Mouse (Mus musculus) heart, adult 18-20 months (tissue): ENCODE measurements around the gene Myom1. TPM values are rescaled to one million over a fixed set of nuclear protein-coding genes. Genes with fewer than 3 reads are reported as not detected.
A peak's percentile ranks its signal among the peaks of the same experiment; 100 is the strongest.

Experiments
- DNase-seq, 2 experiments: peaks; one replicate each; pipeline ENCODE4 v3.0.0; 2021 to 2022; ENCODE audit warnings: mixed read lengths in 1 of 2
- total RNA-seq, 2 experiments: library from RNA; stranded (reverse); gene quantifications; 2 replicates each; pipeline ENCODE4 v1.2.3; 2021

Gene Myom1
- total RNA-seq, 2 experiments from 2014 or later = 977 to 1,053 TPM

DNA sequence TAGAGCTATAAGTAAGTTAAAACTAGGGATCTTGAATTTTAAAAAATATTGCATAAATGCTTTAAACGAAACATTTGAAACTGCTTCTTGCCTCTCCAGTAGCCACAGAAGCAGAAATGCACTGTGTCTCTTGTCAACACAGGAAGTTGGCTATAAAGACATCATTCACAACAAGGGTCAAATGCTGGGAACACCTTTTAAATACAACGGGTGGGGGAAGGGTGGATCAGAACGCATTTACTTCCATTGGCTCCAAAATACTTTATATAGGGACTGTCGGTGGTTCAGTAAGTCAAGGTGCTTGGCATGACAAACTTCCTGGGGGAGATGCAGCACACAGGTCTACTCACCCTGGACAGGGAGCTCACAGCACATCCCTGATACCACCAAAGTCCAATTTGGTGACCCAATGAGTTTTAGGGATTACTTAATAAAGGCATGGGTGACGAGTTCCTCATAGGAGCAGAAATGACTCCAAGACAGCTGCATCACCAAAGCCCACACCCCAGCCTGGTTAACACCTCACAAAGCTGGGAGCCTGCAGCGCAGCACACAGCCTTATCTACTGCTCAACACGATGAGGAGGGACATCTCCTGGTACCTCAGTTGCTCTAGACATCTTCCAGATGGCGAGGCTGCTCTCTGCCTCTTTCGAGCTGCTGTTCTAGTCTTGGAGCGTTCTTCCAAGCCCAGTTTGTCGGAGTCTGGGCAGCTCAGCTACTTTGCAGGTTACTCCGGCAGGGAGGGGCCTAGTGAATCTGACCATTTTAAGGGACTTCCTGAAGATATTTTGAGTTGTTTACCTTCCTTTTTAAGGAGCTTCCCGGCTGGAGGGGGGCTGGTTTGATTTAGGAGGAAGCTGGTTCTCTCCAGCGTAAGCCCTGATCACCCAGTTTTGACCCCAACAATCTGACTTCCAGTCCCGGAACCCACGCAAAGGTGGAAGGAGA, 134.2 kb downstream of the Myom1 start:
- peak in 1 of 2 experiments; percentile 29 for DNase-seq

DNA sequence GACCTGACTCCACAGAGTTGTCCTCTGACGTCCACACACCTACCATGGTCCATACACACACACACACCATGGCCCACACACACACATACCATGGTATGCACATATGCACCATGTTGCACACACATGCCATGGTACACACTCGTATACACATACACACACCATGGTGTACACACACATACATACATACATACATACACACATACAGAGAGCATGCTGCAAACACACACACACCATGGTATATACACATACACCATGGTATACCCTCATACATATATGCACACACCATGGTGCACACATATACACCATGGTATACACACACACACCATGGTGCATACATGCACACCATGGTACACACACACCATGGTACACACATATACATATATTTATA, 134.9 kb downstream of the Myom1 start:
- DNase-seq = no peak

DNA sequence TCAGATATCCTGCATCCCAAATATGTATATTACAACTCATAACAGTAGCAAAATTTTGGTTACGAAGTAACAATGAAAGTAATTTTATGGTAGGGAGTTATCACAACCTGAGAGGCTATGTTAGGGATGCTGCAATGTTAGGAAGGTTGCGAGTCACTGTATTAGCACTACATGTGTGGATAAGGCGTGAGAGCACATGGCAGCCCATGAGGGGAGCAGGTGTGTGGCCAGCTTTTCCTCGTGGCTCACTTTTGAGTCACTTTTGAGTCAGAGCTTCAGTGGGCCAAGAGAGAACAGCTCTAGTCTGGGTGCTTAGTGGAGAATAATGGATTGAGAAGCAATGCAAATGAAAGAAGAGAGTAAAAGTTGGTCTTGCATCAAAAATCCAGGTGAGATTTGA, 139.6 kb downstream of the Myom1 start:
- DNase-seq = no peak

DNA sequence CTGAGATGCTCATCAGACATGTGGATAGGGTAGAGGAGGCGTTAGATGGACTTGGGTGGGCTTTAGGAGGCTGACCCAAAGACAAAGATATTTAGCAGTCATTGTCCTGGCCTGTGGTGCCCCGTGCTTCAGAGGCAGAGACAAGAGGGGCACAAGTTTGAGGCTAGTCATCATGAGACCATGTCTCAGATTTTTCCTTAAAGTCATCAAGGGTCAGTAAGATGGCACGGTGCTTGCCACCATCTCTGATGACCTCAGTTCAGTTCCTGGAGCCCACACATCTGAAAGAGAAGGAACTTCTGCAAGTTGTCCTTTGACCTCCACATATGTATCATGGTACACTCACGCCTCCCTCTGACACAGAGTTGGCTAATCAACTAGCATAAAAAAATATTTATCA, 140.7 kb downstream of the Myom1 start:
- DNase-seq = peak in 1 of 2 experiments; percentile 1

DNA sequence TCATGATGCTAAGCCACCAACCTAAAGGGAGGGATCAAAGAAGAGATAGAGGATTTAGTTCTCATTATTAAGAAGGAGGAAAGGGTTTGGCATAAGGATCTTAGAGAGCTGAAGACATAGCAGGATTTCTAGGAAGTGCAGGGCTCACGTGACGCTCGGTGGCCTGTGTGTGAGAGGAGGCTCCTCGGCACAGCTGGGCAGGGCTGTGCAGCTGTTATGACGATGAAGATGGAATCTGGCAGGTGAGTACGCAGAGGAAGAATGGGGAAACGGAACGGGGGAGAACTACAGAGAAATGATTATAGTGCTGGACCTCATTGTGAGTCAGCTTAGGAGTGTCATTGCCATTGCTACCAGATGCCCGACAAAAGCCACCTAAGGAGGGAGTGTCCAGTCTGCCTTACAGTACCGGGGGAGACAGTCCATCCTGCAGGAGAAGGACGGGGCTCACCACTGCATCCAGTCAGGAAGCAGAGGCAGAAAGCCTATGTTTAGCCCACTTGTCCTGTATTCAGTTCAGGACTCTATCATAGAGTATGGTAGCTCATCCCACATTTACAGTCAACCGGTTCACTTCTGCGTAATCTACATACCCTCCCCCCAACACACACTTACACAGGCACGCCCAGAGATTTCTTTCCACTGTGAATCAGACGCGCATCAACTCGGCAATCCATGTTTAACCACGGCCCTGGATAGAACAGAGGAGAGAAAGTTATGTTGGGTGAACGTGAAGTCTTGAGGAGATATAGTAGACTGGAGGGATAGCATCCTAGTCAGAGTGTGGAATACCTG, 142.1 kb downstream of the Myom1 start:
- peak in 1 of 2 experiments; percentile 2 for DNase-seq

DNA sequence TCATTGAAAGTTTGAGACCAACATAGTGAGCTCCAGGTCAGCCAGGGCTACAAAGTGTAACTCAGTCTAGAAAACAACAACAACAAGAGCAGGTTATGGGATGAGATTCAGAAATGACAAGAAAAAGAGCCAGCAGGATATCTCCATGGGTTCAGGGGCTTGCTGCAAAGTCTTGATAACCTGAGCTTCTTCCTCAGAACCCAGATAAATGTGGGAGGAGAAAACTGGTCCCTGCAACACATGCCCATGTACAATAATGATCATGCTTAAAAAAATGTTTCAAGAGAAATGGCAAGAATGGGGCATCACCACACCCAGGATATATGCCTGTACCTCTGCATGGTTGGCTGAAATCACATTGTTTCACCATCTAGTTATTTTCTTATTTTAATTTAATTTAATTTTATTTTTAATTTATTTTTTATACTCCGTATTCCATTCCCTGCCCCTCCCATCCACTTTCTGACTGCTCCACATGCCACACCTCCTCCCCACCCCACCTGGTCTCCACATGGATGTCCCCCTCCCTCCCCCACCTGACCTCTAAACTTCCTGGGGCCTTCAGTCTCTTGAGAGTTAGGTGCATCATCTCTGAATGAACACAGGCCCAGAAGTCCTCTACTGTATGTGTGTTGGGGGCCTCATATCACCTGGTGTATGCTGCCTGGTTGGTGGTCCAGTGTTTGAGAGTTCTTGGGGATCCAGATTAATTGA, 143.0 kb downstream of the Myom1 start:
- no peak for DNase-seq

DNA sequence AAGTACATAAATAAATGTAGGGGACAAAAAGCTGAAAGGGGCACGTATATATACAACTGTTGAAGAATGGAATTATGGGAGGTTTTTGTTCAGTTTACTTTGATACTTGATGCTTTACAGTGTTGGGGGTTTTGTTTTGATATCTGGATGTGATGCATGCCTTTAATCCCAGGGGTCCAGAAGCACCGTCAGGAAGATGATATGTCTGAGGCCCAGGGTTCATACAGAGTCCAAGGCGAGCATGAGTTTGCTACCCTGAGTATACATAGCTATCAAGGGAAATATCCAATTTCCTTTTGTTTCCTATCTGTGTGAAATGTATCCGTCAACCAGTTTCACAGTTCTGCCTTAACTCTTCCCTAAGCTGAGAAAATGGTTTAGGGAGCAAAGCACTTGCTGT, 150.9 kb downstream of the Myom1 start:
- DNase-seq = no peak

DNA sequence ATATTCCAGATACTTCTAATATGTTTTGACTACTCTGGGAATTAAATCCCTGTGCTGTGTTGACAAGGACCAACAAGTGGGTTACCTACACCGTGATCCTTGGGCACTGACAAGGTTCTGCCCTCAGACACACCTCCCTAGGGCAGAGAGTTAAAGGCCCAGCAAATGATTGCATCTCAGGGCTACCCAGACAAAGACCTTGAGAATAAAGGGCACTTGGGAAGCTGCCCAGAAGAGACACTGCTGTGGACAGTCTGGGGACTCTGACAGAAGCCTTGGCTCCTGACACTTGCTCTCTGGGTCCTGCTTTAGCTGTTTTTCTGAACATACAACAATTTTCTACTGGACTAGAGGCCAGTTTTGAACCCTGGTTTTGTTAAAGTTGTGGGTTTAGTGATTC, 152.8 kb downstream of the Myom1 start:
- no peak for DNase-seq

DNA sequence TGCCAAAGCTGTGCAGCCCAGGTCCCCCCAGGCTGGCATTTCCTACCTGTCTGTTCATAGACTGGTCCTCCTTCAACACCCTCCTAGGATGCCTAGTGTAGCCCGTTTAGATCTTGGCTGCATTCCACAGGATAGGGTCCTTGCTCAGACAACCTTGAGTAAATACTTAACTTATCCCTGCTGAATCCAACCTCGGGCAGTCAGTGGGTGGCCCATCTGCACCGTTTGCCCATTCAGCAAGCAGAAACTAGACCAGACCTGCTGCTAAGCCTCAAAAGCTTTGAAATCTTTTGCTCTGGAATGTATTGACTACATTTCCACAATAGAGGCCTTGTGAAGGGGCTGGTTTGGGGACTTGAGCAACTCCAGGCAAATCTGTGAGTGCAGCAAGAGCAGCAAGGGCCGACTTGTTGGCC, 156.7 kb downstream of the Myom1 start:
- DNase-seq = no peak

DNA sequence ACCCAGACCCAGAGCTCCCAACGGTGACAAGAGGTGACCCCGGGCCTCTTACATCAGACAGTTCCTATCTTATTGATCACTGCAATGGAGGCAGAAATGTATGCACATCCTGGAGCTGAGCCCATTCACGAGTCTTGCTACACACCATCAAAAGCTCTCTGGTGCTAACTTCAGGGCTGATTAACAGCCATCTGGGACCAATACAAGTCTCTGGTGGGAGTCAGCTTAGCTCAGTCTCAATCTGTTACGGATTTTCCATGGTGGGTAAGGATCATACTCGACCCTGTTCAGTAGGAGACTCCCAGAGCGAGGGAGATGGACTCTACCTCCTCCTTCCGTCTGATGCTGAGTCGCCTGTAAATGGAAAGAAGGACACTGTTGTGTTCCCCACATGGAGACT, 157.3 kb downstream of the Myom1 start:
- DNase-seq = no peak

DNA sequence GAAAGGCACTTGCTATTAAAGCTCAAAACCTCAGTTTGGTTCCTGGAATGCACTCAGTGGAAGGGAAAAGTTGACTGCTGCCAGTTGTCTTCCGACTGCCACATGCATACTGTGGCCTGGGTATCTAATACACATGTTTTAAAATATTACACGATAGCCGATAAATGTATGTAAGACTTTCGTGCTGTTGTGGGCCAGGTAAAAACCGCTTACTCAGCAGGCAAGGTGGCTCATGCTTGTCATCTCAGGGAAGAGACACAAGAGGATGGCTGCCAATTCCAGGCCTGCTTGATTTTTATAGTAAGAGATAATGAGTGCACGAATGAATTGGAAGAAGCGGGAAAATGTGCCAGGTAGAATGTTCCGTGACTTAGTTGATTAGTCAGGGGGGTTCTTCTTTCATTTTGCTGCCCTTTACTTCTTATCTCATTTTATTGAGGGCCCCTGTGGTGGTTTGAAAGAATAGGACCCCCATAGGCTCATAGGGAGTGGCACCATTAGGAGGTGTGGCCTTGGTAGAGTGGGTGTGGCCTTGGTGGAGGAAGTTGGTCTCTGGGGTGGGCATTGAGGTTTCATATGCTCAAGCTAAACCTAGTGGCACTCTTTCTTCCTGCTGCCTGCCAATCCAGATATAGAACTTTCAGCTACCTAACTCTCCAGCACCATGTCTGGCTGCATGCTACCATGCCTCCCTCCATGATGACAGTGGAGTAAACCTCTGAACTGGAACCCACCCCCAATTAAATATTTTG, 158.0 kb downstream of the Myom1 start:
- DNase-seq = no peak

DNA sequence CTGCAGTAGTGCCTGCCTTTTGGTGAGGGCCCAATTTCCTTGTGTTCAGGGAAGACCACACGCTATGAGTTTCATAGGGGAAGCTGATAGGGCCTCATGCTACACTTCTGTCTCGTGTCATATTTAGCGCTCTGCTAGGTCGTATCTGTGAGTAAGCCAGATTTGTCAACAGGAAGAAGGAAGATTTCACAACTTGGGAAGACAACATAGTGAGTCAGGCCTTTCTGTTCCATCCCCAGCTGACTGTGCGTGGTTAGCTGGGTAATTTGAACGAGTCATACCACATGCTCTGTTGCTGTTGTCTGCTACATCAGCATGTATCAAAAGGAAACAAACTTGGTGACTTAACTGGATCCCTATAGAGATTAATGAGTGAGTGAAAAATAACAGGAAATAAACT, 162.6 kb downstream of the Myom1 start:
- peak; percentile 41 to 80 for DNase-seq

DNA sequence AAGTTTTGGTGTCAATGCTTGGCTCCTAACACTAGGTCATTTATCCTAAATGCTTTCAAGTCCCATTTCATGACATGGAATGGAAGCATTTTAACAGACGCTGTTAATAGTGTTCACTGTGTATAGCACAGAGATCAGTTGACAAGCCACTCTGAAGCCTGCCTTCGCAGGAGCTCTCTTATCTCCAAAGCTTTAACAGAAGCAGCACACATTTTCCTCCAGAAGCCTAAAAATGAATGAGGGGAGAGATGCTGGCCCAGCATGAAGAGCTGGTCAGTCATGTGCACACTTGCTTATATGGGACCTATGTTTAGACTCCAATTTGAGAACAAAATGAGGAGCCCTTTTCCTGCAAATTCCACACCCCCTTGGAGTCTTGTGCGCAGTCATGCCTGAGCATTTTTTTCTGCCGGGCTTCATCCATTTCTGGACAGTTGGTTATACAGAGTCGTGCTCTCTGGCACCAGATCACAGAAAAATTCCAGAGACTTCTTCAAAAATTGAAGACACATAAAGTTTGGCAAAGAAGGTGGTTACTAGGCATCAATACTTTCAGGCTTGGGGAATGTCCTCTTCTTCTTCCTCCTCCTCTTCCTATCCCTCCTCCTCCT, 165.9 kb downstream of the Myom1 start:
- no peak for DNase-seq

DNA sequence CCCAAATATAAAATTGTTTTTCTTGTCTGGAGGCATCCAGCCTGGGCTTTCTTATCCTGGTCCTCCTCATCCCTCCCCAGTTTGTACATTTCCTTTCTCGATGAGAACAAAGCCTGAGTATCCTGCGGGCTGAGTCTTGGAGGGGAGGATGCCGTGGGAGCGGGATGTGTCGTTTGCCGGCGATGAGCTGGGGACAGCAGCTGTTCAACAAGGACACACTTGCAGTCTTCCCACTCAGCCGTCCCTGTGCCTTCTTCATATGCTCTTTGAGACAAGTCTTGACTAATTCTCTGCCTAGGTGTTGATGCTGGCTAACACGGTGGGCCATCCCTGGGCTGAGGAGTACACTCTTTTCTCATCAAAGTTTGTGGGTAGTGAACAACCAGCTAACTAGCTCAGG, 166.4 kb downstream of the Myom1 start:
- no peak for DNase-seq

DNA sequence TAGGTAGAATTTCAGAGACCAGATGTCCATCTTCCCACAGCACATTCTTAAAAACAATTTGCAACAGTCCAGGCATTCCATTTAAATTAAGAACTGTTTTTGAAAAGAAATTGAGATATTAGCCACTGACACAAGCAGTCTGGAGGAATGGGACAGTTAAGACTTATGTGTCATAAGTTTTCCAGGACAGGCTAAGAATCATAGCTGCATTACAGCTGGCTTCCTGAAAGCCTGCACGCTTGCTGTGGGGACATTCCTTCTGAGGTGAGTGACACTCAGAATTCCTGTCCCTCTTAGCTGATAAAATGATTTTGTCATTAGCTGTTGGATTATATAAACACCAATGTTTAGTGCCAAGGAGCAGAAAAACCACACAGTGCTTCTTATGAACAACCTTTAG, 167.2 kb downstream of the Myom1 start:
- DNase-seq = no peak

DNA sequence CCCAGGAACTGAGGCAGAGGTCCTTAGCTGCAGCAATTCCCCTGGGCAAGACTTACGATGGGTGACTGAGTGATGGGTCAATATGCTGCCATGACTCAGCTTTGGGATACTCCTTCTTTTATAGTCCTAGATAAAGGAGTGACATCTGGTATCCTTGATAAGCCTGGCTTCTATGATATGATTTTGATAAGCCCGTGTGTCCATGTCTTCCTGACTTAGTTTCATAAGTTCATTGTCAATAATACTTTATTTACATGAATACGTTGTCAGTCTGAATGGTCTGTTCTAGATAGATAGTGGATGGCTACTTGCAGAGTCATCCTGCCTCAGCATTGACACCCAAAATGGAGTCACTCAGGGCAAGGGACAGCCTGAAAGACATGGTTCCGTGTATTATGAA, 168.7 kb downstream of the Myom1 start:
- DNase-seq = no peak

Other genes starting within 250 kb of the Myom1 start
- 1 to 10 TPM; 2.6 to 4.6 TPM for gene Tgif1, start 149.1 kb upstream of the Myom1 start, total RNA-seq
- gene Myl12a, start 245 bp downstream of the Myom1 start, total RNA-seq = 1,000 to 10,000 TPM in 1 of 2 experiments, 100 to 1,000 TPM in 1; 965 to 1,012 TPM
- 10 to 100 TPM; 14.6 to 19.1 TPM for gene Lpin2, start 179.9 kb downstream of the Myom1 start, total RNA-seq